Mouse (Mus musculus) lung, adult 2 months (tissue): ENCODE measurements at regions not wholly inside any gene's neighbourhood (a gene's known extent, or its start where the extent isn't known, plus 50 kb on each side); places are given as distances from the start of the nearest gene placed in this dataset.

Source experiments
- CTCF ChIP-seq: fragments of 200-500 bp; IDR thresholded peaks from 2 replicates; pipeline ENCODE4 v1.5.1; 2011; ENCODE audit warnings: mild to moderate bottlenecking, low read length, control low read depth; ENCODE audit not compliant: insufficient read depth
- POLR2A ChIP-seq: fragments of 200-500 bp; IDR thresholded peaks from 2 replicates; pipeline ENCODE4 v1.6.1; 2011; ENCODE audit warnings: low read depth, mild to moderate bottlenecking, control low read depth, low read length, borderline replicate concordance; ENCODE audit errors: extremely low read depth

DNA sequence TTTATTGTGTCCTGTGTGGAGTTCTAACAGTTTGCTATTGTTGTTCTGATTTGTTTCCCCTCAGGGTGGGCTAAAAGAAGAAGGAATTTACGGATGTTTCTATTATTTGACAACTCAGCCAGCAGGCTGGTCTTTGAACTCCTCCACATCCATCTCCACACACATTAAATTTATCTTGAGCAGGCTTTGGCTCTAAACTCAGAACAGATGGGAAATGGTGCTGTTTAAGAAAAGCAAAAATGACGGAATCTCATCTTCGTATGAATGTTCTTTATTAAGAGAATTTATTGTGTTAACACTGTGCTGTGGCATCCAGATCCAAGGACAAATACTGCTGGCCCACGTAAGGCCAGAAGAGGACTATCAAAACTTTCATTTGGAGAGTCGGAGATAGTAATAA, 140.4 kb upstream of the Pou1f1 start:
- TF ChIP-seq CTCF, result no peak
- TF ChIP-seq POLR2A, result no peak
